Mouse (Mus musculus) midbrain, embryonic 14.5 days (tissue): Measurements from ENCODE around the gene Hoxa5. TPM values are rescaled to one million over a fixed set of nuclear protein-coding genes. Genes with fewer than 3 reads are reported as not detected.

ENCODE experiments used
- ATAC-seq: fragments of 200-750 bp; cut with Nextera tagmentation; 2 replicates; pipeline ENCODE4 v1.8.0; 2017; ENCODE audit warnings: moderate number of reproducible peaks, moderate library complexity; ENCODE audit not compliant: low FRiP score, low TSS enrichment
- DNase-seq: peaks from one replicate; pipeline ENCODE4 v3.0.0-alpha.2; 2015
- H3K27ac ChIP-seq: fragments of 300-500 bp; sonication (generic); replicated peaks from 2 replicates; pipeline ENCODE4 v1.5.1; 2014; ENCODE audit warnings: mild to moderate bottlenecking, low read depth, low read length, moderate library complexity
- H3K27me3 ChIP-seq: fragments of 300-500 bp; sonication (generic); 2 replicates; pipeline ENCODE4 v1.6.1; 2014; ENCODE audit warnings: low read length, control low read depth, mixed read lengths; ENCODE audit not compliant: control insufficient read depth, insufficient read depth
- H3K36me3 ChIP-seq: fragments of 300-500 bp; sonication (generic); 2 replicates; pipeline ENCODE4 v1.6.1; 2014; ENCODE audit warnings: low read length, control low read depth; ENCODE audit not compliant: control insufficient read depth, insufficient read depth
- H3K4me1 ChIP-seq: fragments of 300-500 bp; sonication (generic); 2 replicates; pipeline ENCODE4 v1.6.1; 2014; ENCODE audit warnings: mild to moderate bottlenecking, antibody characterized with exemption, low read length, control low read depth; ENCODE audit not compliant: control insufficient read depth, insufficient read depth
- H3K4me2 ChIP-seq: fragments of 300-500 bp; sonication (generic); 2 replicates; pipeline ENCODE4 v1.6.1; 2014; ENCODE audit warnings: mild to moderate bottlenecking, low read length, moderate library complexity
- H3K4me3 ChIP-seq: fragments of 300-500 bp; sonication (generic); replicated peaks from 2 replicates; pipeline ENCODE4 v1.5.1; 2014; ENCODE audit warnings: low read depth, low read length
- H3K9ac ChIP-seq: fragments of 300-500 bp; sonication (generic); replicated peaks from 2 replicates; pipeline ENCODE4 v1.6.1; 2014; ENCODE audit warnings: mild to moderate bottlenecking, low read length, moderate library complexity
- H3K9me3 ChIP-seq: fragments of 300-500 bp; sonication (generic); 2 replicates; pipeline ENCODE4 v1.6.1; 2016; ENCODE audit warnings: low read length, control low read depth, mixed read lengths; ENCODE audit not compliant: control insufficient read depth
- WGBS: fragments of 180-500 bp; shearing (Covaris S2); extraction: QIAGEN DNeasy Blood & Tissue Kit; methylation state at CpG from one replicate; pipeline ENCODE4 v1.1.7; 2014; 5-methylcytosine and 5-hydroxymethylcytosine counted together
- polyA plus RNA-seq: library from polyadenylated mRNA; unstranded; fragments of >200 nt; fragmentation: Nextera tagmentation; extraction: Ambion mirVana; gene quantifications from 2 replicates; pipeline ENCODE4 v1.2.1, GENCODE M21; 2014

Gene Hoxa5
- polyA plus RNA-seq, 1 experiment from 2014 or later: not detected

DNA sequence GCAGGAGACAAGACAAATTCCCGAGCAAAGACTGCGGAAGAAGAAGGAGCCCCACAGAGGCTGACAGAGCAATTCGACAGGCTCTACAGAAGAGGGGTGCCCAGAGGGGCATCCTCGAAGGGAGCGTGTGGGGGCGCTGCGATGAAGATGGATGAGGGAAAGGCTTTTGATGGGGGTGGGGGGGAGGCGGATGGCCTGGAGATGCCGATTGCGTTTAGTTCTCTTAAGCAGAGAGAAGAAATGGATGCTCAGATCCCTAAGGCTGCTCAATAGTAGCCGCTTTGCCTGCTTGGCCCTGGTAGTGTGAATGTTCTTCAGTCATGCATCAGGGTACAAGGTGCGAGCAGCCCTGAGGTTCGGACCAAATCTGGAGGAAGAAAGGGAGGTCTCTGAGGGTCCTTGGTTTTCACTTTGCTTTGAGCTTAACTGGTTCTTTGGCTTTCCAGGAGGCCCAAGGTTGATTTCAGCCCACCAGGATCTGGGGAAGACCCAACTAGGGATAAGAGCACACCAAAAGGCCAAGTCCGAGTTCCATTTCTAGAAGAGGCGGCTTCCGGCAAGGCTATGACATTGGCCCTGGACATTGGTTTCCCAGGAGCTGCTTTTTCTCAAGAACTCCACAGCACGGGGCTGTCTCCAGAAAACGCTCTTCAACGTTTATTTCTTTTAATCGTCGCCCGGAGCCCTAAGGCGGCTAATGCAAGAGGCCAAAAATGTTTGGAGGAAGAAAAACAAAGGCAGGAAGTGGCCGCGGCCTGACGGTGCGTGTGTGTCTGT, 44.4 kb upstream of the Hoxa5 start:
- Histone ChIP-seq H3K9me3 (no peaks in the 10 kb centered on the region), H3K4me3 (no peak overlapping the region), H3K4me1 (no peaks in the 10 kb centered on the region), H3K27me3 (peaks cover 98% of the 10 kb centered on the region), H3K9ac (no peak overlapping the region), H3K4me2 (no peak overlapping the region), H3K27ac (no peak overlapping the region), H3K36me3 (no peaks in the 10 kb centered on the region)
- no peak for DNase-seq
- 2% methylated on average over 27 of the region's 27 CpGs for WGBS
- no peak for ATAC-seq

DNA sequence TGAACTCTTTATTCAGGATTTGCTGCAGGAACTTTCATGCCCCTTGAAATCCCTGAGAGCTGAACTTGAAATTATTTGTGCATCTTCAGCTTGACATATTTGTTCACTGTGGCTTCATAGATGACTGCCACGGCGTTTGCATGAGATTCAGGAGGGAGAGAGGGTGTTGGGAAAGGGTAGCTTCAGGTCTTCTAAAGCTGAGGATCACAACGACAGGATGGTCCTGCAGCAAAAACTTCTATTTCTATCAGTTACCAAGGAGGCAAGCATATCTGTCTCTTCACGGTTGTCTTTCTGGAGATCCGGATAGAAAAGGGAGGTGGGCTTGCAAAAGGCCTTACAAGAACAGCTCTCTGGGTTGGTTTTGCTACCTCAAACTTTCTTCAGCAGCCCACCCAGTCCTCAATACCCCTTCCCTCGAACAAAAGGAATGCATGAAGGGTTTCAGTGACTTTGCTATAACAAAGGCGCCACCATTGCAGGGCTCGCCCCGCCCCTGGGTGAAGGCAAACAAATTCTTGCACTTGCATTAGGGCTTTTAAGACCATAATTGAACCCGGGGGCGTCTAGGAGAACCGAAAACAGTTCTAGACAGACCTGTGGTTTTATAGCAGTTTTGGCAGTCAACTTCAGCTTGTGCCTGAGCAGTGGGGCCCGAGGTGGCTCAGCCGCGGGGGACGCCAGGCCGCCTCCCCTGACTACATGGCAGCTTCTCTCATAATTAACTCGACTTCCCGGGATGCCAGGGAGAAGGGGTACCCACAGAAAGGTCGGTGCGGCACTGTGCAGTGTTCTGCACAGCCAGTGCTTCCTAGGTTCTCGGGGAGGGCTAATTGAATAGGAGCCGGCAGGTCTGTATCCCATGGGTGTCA, 43.6 kb upstream of the Hoxa5 start:
- Histone ChIP-seq H3K27ac (no peak overlapping the region), H3K9me3 (no peaks in the 10 kb centered on the region), H3K4me1 (no peaks in the 10 kb centered on the region), H3K9ac (no peak overlapping the region), H3K27me3 (peaks cover 100% of the 10 kb centered on the region), H3K36me3 (no peaks in the 10 kb centered on the region), H3K4me3 (no peak overlapping the region), H3K4me2 (no peak overlapping the region)
- 2% methylated on average over 23 of the region's 23 CpGs for WGBS
- ATAC-seq (no peak), DNase-seq (no peak)

DNA sequence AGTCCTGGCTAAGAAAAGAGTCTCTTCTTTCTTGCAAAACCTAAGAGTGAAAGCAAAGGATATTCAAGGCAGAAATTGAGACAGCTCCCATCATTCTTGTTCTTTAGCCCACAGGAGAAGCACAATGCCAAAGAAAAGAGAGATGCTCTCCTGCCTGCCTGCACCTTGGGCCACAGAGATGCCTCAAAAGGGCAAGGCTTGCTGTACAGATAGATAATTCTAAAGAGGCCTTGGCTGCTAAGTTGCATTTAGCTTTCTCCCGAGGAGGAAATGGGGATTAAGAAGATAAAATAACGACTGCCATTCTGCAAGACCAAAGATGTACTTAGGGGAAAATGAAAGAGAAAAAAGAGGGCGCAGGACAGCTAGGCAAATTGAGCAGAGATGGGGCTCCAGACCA, 42.5 kb upstream of the Hoxa5 start:
- H3K36me3 ChIP-seq: no peaks in the 10 kb centered on the region
- ATAC-seq (no peak), DNase-seq (no peak)
- no peaks in the 10 kb centered on the region for H3K9me3 ChIP-seq
- 6% methylated on average over 3 of the region's 3 CpGs for WGBS
- no peak overlapping the region for H3K9ac ChIP-seq
- no peak overlapping the region for H3K4me2 ChIP-seq
- H3K4me1 ChIP-seq: no peaks in the 10 kb centered on the region
- H3K27ac ChIP-seq: no peak overlapping the region
- peaks cover 100% of the 10 kb centered on the region for H3K27me3 ChIP-seq
- H3K4me3 ChIP-seq: no peak overlapping the region

DNA sequence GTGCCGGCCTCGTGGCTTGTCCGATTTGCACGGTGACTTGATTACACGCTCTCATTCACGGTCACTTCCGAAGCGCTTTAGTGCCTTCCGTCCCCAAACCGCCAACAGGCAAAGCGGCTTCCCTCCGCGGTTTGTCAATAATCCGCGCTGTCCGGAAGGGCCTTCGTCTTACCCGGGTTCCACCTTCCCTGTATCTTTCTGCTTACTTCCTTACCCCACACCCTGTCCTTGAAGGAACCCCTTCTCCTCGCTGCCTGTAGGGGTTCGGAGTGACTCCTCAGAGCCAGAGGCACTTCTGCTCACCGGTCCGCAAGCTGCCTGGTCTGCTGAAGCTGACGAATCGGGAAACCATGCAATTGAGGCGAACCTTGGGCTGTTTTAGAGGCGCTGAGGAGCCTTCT, 42.0 kb upstream of the Hoxa5 start:
- no peak for DNase-seq
- no peaks in the 10 kb centered on the region for H3K4me1 ChIP-seq
- no peaks in the 10 kb centered on the region for H3K9me3 ChIP-seq
- no peak overlapping the region for H3K27ac ChIP-seq
- H3K4me3 ChIP-seq: no peak overlapping the region
- H3K27me3 ChIP-seq: peaks cover 100% of the 10 kb centered on the region
- ATAC-seq: no peak
- H3K9ac ChIP-seq: no peak overlapping the region
- H3K36me3 ChIP-seq: no peaks in the 10 kb centered on the region
- H3K4me2 ChIP-seq: no peak overlapping the region
- 1% methylated on average over 26 of the region's 26 CpGs for whole genome bisulfite sequencing

DNA sequence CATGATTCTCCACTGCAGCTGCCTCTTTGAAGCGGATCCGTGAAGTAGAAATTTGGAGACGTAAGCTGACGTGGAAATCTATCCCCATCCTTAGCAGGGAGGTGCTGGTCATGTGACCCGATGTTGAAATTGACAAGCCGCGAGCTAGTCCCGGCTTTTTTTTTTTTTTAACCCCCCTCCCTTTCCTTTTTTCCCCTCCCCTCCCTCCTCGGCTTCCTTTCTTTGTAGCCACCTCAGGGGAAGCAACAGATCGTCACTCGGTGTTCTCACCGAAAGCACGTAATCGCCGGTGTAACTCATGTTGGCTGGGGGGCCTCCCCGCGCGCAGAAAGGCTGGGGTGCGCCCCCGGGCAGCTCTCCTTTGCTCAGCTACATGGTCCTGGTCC, 41.4 kb upstream of the Hoxa5 start, which contains the start of gene Hoxa11:
Gene Hoxa11 (minus strand): TSS at position 54 of the 386 bp plus-strand sequence.
- Histone ChIP-seq H3K4me1 (no peaks in the 10 kb centered on the region), H3K9ac (no peak within 1 kb of the TSS), H3K36me3 (no peaks in the 10 kb centered on the region), H3K4me3 (no peak within 1 kb of the TSS), H3K27ac (no peak within 1 kb of the TSS), H3K27me3 (peaks cover 100% of the 10 kb centered on the region), H3K9me3 (no peaks in the 10 kb centered on the region), H3K4me2 (no peak within 1 kb of the TSS)
- ATAC-seq: no peak
- 0% methylated on average over 20 of the region's 20 CpGs for WGBS
- DNase-seq: no peak

DNA sequence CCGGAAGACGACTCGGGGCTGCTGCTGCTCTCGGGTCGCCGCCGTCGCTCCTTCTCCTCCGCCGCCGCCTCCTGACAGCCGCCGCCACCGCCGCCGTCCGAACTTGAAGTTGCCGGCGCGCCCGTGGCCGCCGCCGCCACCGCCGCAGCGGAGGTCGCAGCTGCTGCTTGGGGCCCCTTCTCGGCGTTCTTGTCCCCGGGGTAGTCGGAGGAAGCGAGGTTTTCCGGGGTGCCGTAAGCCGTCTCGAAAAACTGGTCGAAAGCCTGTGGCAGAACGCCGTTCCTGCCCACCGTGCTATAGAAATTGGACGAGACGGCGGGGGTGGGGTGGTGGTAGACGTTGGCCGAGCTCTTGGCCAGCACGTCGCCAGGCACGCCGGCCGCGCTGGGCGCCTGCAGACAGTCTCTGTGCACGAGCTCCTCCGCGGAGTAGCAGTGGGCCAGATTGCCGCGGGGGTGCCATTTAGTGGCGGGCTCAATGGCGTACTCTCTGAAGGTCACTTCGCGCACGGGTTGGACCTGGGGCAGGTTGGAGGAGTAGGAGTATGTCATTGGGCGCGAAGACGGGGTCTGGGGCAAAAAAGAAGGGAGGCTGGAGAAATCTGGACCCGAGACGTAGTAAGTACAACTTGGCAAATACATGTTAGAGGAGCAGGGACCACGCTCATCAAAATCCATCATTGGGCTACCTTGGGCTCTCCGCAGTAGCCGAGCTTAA, 40.8 kb upstream of the Hoxa5 start:
- H3K9me3 ChIP-seq: no peaks in the 10 kb centered on the region
- H3K4me1 ChIP-seq: no peaks in the 10 kb centered on the region
- peaks cover 100% of the 10 kb centered on the region for H3K27me3 ChIP-seq
- H3K27ac ChIP-seq: no peak overlapping the region
- under 1% methylated on average over 71 of the region's 71 CpGs for WGBS
- no peak overlapping the region for H3K9ac ChIP-seq
- DNase-seq (no peak), ATAC-seq (no peak)
- H3K36me3 ChIP-seq: no peaks in the 10 kb centered on the region
- H3K4me2 ChIP-seq: no peak overlapping the region
- H3K4me3 ChIP-seq: no peak overlapping the region

DNA sequence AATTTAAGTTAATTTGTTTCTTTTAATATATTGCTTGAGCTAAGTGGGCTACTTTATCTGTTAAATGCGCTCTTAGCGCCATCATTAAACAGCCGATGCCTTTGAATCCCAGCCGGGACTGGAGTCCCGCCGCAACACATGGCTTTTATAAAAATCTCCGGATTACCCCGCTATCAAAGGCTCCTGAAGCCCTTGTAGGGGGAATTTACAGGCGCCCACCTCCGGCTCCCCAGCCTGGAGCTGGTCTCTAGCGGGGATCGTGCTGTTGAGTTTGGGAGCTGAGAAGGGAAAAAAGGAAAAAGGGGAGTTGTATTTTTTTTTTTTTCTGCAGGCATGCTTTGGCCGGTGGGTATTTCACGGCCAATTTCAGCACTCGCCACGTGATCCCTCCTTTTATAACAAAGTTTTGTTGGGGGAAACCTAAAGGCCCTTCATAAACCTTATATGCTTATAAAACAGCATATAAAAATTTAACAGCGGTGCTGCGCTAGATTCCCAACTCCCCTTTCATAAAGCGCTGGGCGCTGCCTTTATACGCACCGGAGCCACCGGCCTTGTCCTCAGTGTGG, 40.2 kb upstream of the Hoxa5 start:
- Histone ChIP-seq H3K4me2 (no peak overlapping the region), H3K27me3 (peaks cover 100% of the 10 kb centered on the region), H3K9ac (no peak overlapping the region), H3K36me3 (no peaks in the 10 kb centered on the region), H3K27ac (no peak overlapping the region), H3K4me3 (no peak overlapping the region), H3K9me3 (no peaks in the 10 kb centered on the region), H3K4me1 (no peaks in the 10 kb centered on the region)
- DNase-seq: no peak
- no peak for ATAC-seq
- 2% methylated on average over 23 of the region's 23 CpGs for WGBS

DNA sequence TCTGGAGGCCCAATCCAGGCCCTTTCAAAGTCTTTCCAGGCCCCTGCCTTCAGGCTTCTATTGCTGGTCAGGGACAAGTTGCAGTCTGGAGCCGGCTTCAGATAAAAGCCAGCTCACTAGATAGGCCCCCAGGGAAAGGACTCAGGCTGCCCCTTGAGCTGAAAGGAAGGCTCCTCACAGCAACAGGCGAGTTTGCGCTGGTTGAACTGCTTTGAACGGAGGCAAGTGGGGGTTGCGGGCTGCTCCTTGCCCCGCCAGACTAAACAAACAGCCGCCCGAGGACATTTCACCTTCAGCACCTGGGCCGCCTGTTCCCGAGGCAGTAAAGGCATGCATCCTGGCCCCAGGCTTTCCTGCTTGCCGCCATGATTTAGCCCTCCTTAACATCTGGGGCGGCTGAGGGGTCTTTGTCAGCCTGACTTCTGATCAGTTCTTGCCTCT, 39.3 kb upstream of the Hoxa5 start:
- peaks cover 99% of the 10 kb centered on the region for H3K27me3 ChIP-seq
- DNase-seq: no peak
- ATAC-seq: no peak
- H3K9ac ChIP-seq: no peak overlapping the region
- no peaks in the 10 kb centered on the region for H3K4me1 ChIP-seq
- WGBS: under 1% methylated on average over 12 of the region's 12 CpGs
- no peak overlapping the region for H3K4me2 ChIP-seq
- H3K4me3 ChIP-seq: no peak overlapping the region
- H3K36me3 ChIP-seq: no peaks in the 10 kb centered on the region
- no peaks in the 10 kb centered on the region for H3K9me3 ChIP-seq
- no peak overlapping the region for H3K27ac ChIP-seq
